Mouse (Mus musculus): ENCODE data around the gene Cln6. TPM values are rescaled to one million over a fixed set of nuclear protein-coding genes. Genes with fewer than 3 reads are reported as not detected.
"Not testable (repeated sequence)": the region's sequence is repeated elsewhere in the genome, so short reads cannot be mapped to it uniquely, and the experiment has no call there.

The Cln6 gene
- 10 to 100 TPM; 17.5 to 20.7 TPM for total RNA-seq (2021)
- long read RNA-seq, experiment 1, partial matches to known transcripts = 1 of 6 reads
- long read RNA-seq, experiment 1, other reads (novel, unspliced or antisense) = 1 of 6 reads
- long read RNA-seq, experiment 2, transcript Cln6-201 (7 exons, 2,142 nt) = major isoform, 18 of 21 reads
- long read RNA-seq, experiment 2, partial matches to known transcripts = 0 of 21 reads
- long read RNA-seq, experiment 2, other reads (novel, unspliced or antisense) = 3 of 21 reads

DNA sequence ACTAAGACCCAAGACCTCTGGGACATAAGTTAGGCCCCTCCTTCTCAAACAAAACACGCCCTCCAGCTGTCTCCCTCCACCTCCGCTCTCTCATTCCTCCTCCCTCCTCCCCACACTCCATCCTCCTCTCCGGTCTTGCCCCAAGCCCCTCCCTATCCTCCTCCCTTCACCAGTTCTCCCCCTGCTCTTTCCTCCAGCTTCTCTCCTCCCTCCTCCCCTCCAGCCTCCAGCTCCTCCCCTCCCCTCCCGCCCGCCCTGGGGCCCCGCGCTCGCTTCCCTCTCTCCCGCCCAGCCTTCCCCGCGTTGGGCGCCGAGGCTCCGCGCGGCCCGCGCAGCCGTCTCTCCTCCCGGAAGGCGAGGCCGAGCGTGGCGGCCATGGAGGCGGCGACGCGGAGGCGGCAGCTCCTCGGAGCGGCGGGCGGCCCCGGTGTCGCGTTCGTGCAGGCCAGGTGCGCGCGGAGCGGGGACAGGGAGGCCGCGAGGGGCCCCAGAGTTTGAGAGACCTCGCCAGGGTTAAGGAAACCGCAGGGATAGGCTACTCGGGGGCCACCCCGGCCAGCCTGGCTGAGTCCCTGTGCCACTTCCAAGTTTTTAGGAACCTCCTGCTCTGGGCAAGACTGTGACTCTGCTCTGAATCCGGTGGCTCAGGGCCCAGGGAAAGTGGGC, at the start of gene Cln6:
Cln6 (plus strand) TSS at position 280 of the 666 bp plus-strand sequence.
- Histone ChIP-seq H3K27ac (peak within 1 kb of the TSS; percentile 91), H3K4me3 (peak within 1 kb of the TSS; percentile 95)
- intact Hi-C loops (cut with DNase I) = no loop called here
- DNase-seq = peak; percentile 83
- TF ChIP-seq CTCF (IDR thresholded peaks at IDR 0.05) = no peak

GRCm38 (mm10) chr9:62789856-62790255, 48.7 kb upstream of the Cln6 start:
- DNase-seq = no peak
- TF ChIP-seq CTCF (IDR thresholded peaks at IDR 0.05) = no peak
- intact Hi-C loops (cut with DNase I) = no loop called here
- Histone ChIP-seq H3K4me3 (no peak overlapping the region), H3K27ac (no peak overlapping the region)

- intact Hi-C loops (cut with DNase I); DNase-seq: not testable (repeated sequence)
These were observed 39.4 kb upstream of the Cln6 start for GRCm38 (mm10) chr9:62799218-62799617.

DNA sequence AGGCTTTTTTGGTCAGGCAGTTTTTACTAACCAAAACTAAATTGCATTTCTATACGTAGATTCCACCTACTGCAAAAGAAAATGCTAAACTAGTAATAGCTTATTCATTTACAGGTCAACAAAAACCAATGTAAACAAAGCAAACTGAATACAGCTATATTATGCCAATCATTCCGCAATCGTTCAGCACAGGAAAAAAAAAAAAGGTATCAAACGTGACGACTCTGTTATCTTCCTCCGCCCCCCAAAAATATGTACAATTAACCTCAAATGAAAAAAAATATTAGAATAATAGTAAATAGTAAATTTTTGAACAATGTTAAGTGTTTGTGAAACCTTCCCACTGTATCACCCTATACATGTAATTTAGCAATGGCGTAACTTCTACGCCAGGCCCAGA, 28.5 kb upstream of the Cln6 start:
- intact Hi-C loops (cut with DNase I) = no loop called here
- no peak for TF ChIP-seq CTCF (IDR thresholded peaks at IDR 0.05)
- Histone ChIP-seq H3K4me3 (peak overlapping the region; percentile 77), H3K27ac (0 out of 2 replicates have a peak overlapping the region, but pooled peaks have one; percentile 99)
- DNase-seq = no peak

More at GRCm38 (mm10) chr9:62799218-62799617, 39.4 kb upstream of the Cln6 start:
- H3K4me3 ChIP-seq, H3K27ac ChIP-seq: not testable (repeated sequence)

GRCm38 (mm10) chr9:62810543-62811515, 27.8 kb upstream of the Cln6 start:
- DNase-seq = no peak
- peak; percentile 17; the same call in 1 of the 2 replicates for TF ChIP-seq CTCF (IDR thresholded peaks at IDR 0.05)
- intact Hi-C loops (cut with DNase I) = no loop called here

DNA sequence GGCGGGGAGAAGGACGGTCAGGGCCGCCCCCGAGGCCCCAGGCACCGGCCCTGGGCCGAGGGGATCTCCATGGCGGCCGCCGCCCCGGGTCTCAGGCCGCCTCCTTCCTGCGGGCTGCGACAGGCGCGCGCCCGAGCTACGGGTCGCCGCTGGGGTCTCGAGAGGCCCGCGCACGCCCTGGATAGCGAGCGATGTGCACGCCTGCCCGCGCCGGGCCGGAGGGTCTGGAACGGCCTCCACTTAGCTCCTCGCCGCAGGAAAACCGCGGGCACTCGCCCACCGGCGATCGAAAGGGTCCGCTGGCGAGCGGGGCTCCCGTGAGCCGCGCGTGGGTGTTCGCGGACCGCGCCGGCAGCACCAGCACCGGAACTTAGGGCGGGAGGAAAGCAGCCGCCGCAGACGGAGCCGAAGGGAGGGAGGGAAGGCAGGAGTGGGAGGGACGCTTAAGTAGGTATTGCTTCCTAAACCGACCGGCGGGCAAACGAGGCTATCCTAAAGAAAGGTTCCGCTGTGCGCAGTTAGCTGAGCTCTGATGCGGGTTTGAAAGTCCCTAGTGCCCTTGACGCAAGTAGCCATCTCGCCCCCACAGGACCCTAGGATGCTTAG, 27.0 kb upstream of the Cln6 start, which contains the start of gene Fem1b:
Fem1b (minus strand) TSS at position 419 of the 606 bp plus-strand sequence.
- H3K27ac ChIP-seq = peak within 1 kb of the TSS; percentile 99
- intact Hi-C loops (cut with DNase I) = loop anchor here (2.0 kb wide), 1 partner anchor 17 kb away; no protein-coding TSS in a partner anchor
- H3K4me3 ChIP-seq = peak within 1 kb of the TSS; percentile 77
- TF ChIP-seq CTCF (IDR thresholded peaks at IDR 0.05) = no peak
- DNase-seq = peak; percentile 92

More at GRCm38 (mm10) chr9:62810543-62811515, 27.8 kb upstream of the Cln6 start:
- Histone ChIP-seq H3K4me3 (peak overlapping the region; percentile 77), H3K27ac (peak overlapping the region; percentile 99)

DNA sequence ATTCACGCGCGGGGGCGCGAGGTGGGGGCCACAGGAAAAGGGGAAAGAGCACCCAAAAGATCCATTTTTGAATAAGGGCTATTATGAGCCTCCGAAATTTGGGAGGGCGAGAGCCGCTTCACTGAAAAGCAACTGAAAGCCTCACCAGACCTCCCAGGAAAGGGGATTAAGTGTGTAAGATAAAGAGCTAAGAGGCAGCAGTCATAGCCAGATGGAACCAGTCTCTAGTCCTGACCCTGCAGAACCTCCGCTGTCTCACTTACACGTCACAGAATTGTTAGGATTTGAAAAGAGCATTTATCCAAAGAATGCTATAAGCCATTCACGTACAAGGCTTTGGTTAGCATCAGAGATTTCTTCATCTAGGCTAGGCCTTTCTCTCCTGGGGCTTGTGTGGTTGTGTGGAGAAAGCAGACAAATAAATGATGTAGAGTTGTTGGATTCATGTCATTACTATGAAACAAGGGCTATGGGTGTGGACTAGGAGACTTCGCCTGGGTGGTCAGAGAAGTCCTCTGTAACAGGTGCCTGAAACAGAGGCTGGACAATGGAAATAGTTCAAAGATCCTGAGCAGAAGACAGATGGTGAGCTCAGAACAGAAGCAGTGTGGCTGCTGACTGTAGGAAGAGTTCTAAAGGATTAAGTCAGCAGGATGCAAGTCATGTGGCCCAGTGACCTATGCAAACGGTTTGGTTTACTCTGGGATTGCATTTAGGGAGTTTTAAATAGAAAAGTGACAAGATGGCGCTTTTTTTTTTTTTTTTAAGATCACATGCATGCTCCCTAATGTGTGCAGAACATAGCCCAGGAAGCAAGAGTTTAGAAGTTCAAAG, 26.2 kb upstream of the Cln6 start:
- no peak for TF ChIP-seq CTCF (IDR thresholded peaks at IDR 0.05)
- intact Hi-C loops (cut with DNase I) = loop anchor here (2.0 kb wide), 1 partner anchor 16 kb away; no protein-coding TSS in a partner anchor
- DNase-seq = no peak
- Histone ChIP-seq H3K27ac (peak overlapping the region; percentile 99), H3K4me3 (peak overlapping the region; percentile 77)

- Histone ChIP-seq H3K27ac (no peak overlapping the region), H3K4me3 (no peak overlapping the region)
- TF ChIP-seq CTCF (IDR thresholded peaks at IDR 0.05) = no peak
- DNase-seq = no peak
- intact Hi-C loops (cut with DNase I) = no loop called here
These were observed 23.8 kb upstream of the Cln6 start for GRCm38 (mm10) chr9:62814751-62815150.

- TF ChIP-seq CTCF (IDR thresholded peaks at IDR 0.05) = no peak
- intact Hi-C loops (cut with DNase I) = no loop called here
- Histone ChIP-seq H3K4me3 (peak overlapping the region; percentile 25), H3K27ac (no peak overlapping the region)
- no peak for DNase-seq
These were observed 22.1 kb upstream of the Cln6 start for GRCm38 (mm10) chr9:62816323-62817098.

GRCm38 (mm10) chr9:62817099-62817571, 21.4 kb upstream of the Cln6 start:
- intact Hi-C loops (cut with DNase I) = no loop called here
- H3K4me3 ChIP-seq = peak overlapping the region; percentile 25
- TF ChIP-seq CTCF (IDR thresholded peaks at IDR 0.05) = no peak
- H3K27ac ChIP-seq = no peak overlapping the region
- peak; percentile 38 for DNase-seq
